In the genomic region with DNA sequence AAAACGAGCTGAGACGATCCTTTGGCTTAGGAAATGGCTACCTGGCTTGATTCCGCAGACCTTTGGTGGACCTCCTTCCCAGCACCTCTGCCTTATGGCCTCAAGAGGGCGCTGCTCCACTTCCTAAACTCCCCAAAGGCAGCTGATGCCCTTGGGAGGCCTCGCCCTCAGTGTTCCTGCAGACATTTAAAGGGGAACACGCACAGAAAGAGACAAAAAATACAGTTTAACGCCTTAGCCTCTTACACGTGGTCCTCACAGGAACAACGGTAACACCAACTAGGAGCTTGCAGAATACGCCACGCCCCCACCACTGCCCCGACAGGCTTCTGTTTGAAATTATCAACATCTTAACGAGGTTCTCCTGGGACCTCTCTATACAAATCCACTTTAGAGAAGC, we compare ENCODE assay signal across 8 mouse cellular contexts.
DNase-seq lines count a peak whose midpoint lies in the region; ATAC-seq and TF ChIP-seq lines count a peak whose summit lies in the region.

No protein-coding gene starts in this region.

- no peaks in the 10 kb centered on the region for H3K36me3 ChIP-seq in forebrain, embryonic 16.5 days (ENCODE audit: control insufficient read depth, insufficient read depth)
- no peaks in the 10 kb centered on the region for H3K36me3 ChIP-seq in lung, embryonic 14.5 days (ENCODE audit: insufficient read depth)

- H3K4me3 ChIP-seq in forebrain, embryonic 16.5 days (replicated peaks; ENCODE audit: low read length) = peak overlapping the region; percentile 3; the same call in 1 of the 2 replicates
- H3K4me3 ChIP-seq in layer of hippocampus, adult 2 months = peak overlapping the region; percentile 53
- H3K4me3 ChIP-seq in lung, embryonic 14.5 days (ENCODE audit: low read depth, low read length) = no peak overlapping the region

- intact Hi-C loops in heart, postnatal 36 days (cut with DNase I) = loop anchor here (2.0 to 5.0 kb wide), 4 partner anchors 30 to 584 kb away; a partner anchor contains a TSS

- H3K27ac ChIP-seq in forebrain, embryonic 16.5 days (ENCODE audit: low read length) = no peak overlapping the region
- H3K27ac ChIP-seq in layer of hippocampus, adult 2 months = peak overlapping the region; percentile 92
- peak overlapping the region; percentile 88 for H3K27ac ChIP-seq in lung, embryonic 14.5 days (ENCODE audit: low read depth)

- H3K27me3 ChIP-seq in forebrain, embryonic 16.5 days (replicated peaks; ENCODE audit: control insufficient read depth, insufficient read depth, low read length) = no peaks in the 10 kb centered on the region
- H3K27me3 ChIP-seq in lung, embryonic 14.5 days (ENCODE audit: insufficient read depth, low read length) = no peaks in the 10 kb centered on the region

- peak; percentile 61 for ATAC-seq in cerebellum, adult (ENCODE audit: insufficient number of reproducible peaks, low FRiP score, low TSS enrichment)
- ATAC-seq in forebrain, embryonic 16.5 days = peak; percentile 68
- peak; percentile 13 for ATAC-seq in lung, embryonic 14.5 days (ENCODE audit: insufficient read depth)
- peak; percentile 66 for ATAC-seq in neutrophil, adult 5-6 weeks (ENCODE audit: extremely low read depth, insufficient number of reproducible peaks, low FRiP score, poor library complexity, severe bottlenecking)

- H3K9me3 ChIP-seq in forebrain, embryonic 16.5 days (ENCODE audit: control insufficient read depth, low read length) = no peaks in the 10 kb centered on the region
- H3K9me3 ChIP-seq in lung, embryonic 14.5 days (ENCODE audit: low read depth, low read length) = no peaks in the 10 kb centered on the region

- TF ChIP-seq CTCF in layer of hippocampus, adult 2 months (conservative IDR thresholded peaks at IDR 0.05) = peak; percentile 97
- TF ChIP-seq CTCF in lung, embryonic 14.5 days (IDR thresholded peaks at IDR 0.05; ENCODE audit: low read depth) = peak; percentile 96

- peaks cover 29% of the 10 kb centered on the region for H3K4me1 ChIP-seq in forebrain, embryonic 16.5 days (replicated peaks; ENCODE audit: control insufficient read depth, insufficient read depth, low read length)
- H3K4me1 ChIP-seq in lung, embryonic 14.5 days (ENCODE audit: insufficient read depth) = peaks cover 51% of the 10 kb centered on the region

- H3K9ac ChIP-seq in forebrain, embryonic 16.5 days (replicated peaks; ENCODE audit: low read depth, low read length) = 0 out of 2 replicates have a peak overlapping the region, but pooled peaks have one; percentile 14
- 0 out of 2 replicates have a peak overlapping the region, but pooled peaks have one; percentile 49 for H3K9ac ChIP-seq in lung, embryonic 14.5 days

- 3% methylated on average over 13 of the region's 13 CpGs for WGBS in forebrain, embryonic 16.5 days
- WGBS in lung, embryonic 14.5 days = 5% methylated on average over 13 of the region's 13 CpGs

- peak; percentile 93 for DNase-seq in ES-CJ7 (ENCODE audit: low read depth, low spot score)
- peak; percentile 81 to 85 for DNase-seq in heart, postnatal 36 days
- DNase-seq in layer of hippocampus, adult 2 months (ENCODE audit: low spot score in 2 of 2) = peak; percentile 82 to 85
- DNase-seq in lung, embryonic 14.5 days = peak; percentile 97
- peak; percentile 84 for DNase-seq in testis, postnatal 14 days (ENCODE audit: low spot score)

- H3K4me2 ChIP-seq in forebrain, embryonic 16.5 days (ENCODE audit: low read length) = peak overlapping the region; percentile 50
- peak overlapping the region; percentile 58 for H3K4me2 ChIP-seq in lung, embryonic 14.5 days

Comparison
In these comparisons a context has a peak if more than half of its experiments do, and no peak if none do; other contexts are left out.
1. ATAC-seq: peak in every context shown above with its lines; median percentile 68 in forebrain, embryonic 16.5 days; 66 in neutrophil, adult 5-6 weeks; 61 in cerebellum, adult; 13 in lung, embryonic 14.5 days.